Mouse (Mus musculus) heart, embryonic 10.5 days (tissue): ENCODE results near the gene Cd101. TPM values are rescaled to one million over a fixed set of nuclear protein-coding genes. Genes with fewer than 3 reads are reported as not detected.

Source experiments
- DNase-seq: peaks from one replicate; pipeline ENCODE4 v3.0.0-alpha.2; 2017; ENCODE audit warnings: low spot score
- H3K27ac ChIP-seq: fragments of 300-500 bp; sonication (generic); 2 replicates; pipeline ENCODE4 v1.5.1; 2016; ENCODE audit warnings: mild to moderate bottlenecking
- H3K27me3 ChIP-seq: fragments of 300-500 bp; sonication (generic); 2 replicates; pipeline ENCODE4 v1.6.1; 2016; ENCODE audit warnings: mild to moderate bottlenecking; ENCODE audit not compliant: poor library complexity, insufficient read depth, severe bottlenecking
- H3K36me3 ChIP-seq: fragments of 300-500 bp; sonication (generic); 2 replicates; pipeline ENCODE4 v1.6.1; 2016; ENCODE audit warnings: mild to moderate bottlenecking, moderate library complexity
- H3K4me1 ChIP-seq: fragments of 300-500 bp; sonication (generic); 2 replicates; pipeline ENCODE4 v1.6.1; 2016; ENCODE audit warnings: mild to moderate bottlenecking
- H3K4me3 ChIP-seq: fragments of 300-500 bp; sonication (generic); 2 replicates; pipeline ENCODE4 v1.5.1; 2016; ENCODE audit warnings: mild to moderate bottlenecking, moderate library complexity
- H3K9me3 ChIP-seq: fragments of 300-500 bp; sonication (generic); 2 replicates; pipeline ENCODE4 v1.6.1; 2016; ENCODE audit warnings: mild to moderate bottlenecking, moderate library complexity
- WGBS: fragments of 180-500 bp; shearing (Covaris S2); methylation state at CpG from one replicate; pipeline ENCODE4 v1.1.7; 2016; 5-methylcytosine and 5-hydroxymethylcytosine counted together
- polyA plus RNA-seq: library from polyadenylated mRNA; unstranded; fragments of >200 nt; fragmentation: Nextera tagmentation; extraction: Ambion mirVana; gene quantifications from 2 replicates; pipeline ENCODE4 v1.2.1, GENCODE M21; 2016

The Cd101 gene
- polyA plus RNA-seq: 0.34 and 0.50 TPM in 2 replicates

- no peak for DNase-seq
- 83% methylated on average over 4 of the region's 4 CpGs for WGBS
- no peak within 1 kb of the TSS for H3K4me3 ChIP-seq
Observed at GRCm38 (mm10) chr3:101029339-101029738, at the start of gene Cd101. Gene Cd101 (minus strand): TSS chr3:101029556.

DNA sequence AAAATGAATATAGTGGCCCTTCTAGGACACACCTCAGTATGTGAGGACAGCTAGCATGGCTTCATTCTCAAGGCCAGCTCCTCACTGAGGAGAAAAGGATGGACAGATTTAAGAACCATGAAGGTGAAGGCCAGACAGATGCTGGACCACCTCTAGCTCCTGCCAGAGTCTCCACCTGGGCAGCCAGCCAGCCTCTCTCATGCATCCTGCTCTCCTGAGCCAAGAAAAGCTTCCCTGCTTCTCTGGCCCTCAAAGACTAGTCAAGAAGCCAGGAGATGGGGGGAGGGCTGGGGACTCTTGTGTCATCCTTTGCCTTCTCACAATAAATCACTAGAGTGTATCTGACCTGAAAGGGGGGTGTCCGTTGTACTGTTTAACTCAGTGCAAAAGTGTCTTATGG lies 49.0 kb upstream of the Cd101 start:
- Histone ChIP-seq H3K27ac (no peak overlapping the region), H3K27me3 (no peaks in the 10 kb centered on the region), H3K9me3 (no peaks in the 10 kb centered on the region), H3K36me3 (peaks cover 44% of the 10 kb centered on the region), H3K4me3 (no peak overlapping the region), H3K4me1 (peaks cover 22% of the 10 kb centered on the region; the same call in 1 of the 2 replicates)
- 96% methylated on average over 1 of the region's 1 CpGs for WGBS
- DNase-seq: no peak

More at GRCm38 (mm10) chr3:101029339-101029738, at the start of gene Cd101:
- no peaks in the 10 kb centered on the region for H3K9me3 ChIP-seq
- H3K36me3 ChIP-seq: no peaks in the 10 kb centered on the region
- H3K4me1 ChIP-seq: peaks cover 34% of the 10 kb centered on the region
- no peaks in the 10 kb centered on the region for H3K27me3 ChIP-seq
- no peak within 1 kb of the TSS for H3K27ac ChIP-seq

DNA sequence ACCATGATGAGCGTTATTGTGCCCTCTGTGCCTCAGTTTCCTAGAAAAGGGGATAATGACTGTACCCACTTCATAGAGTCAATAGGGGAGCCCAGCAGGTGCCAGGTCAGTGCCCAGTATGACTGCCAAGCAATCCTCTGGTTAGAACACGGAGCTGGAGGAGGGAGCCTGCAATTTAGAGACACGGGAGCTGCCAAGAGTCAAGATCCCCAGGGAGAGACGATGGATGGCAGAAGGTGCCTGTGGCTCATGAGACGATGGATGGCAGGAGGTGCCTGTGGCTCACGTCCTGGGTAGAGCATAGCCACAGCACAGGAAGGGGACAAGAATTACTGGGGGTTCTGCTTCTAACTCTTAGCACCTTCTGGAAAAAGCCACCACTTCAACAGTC lies 48.3 kb upstream of the Cd101 start:
- no peak for DNase-seq
- no peaks in the 10 kb centered on the region for H3K27me3 ChIP-seq
- H3K4me1 ChIP-seq: peaks cover 26% of the 10 kb centered on the region
- no peak overlapping the region for H3K4me3 ChIP-seq
- no peaks in the 10 kb centered on the region for H3K9me3 ChIP-seq
- H3K36me3 ChIP-seq: peaks cover 47% of the 10 kb centered on the region
- 84% methylated on average over 6 of the region's 6 CpGs for WGBS
- H3K27ac ChIP-seq: no peak overlapping the region

DNA sequence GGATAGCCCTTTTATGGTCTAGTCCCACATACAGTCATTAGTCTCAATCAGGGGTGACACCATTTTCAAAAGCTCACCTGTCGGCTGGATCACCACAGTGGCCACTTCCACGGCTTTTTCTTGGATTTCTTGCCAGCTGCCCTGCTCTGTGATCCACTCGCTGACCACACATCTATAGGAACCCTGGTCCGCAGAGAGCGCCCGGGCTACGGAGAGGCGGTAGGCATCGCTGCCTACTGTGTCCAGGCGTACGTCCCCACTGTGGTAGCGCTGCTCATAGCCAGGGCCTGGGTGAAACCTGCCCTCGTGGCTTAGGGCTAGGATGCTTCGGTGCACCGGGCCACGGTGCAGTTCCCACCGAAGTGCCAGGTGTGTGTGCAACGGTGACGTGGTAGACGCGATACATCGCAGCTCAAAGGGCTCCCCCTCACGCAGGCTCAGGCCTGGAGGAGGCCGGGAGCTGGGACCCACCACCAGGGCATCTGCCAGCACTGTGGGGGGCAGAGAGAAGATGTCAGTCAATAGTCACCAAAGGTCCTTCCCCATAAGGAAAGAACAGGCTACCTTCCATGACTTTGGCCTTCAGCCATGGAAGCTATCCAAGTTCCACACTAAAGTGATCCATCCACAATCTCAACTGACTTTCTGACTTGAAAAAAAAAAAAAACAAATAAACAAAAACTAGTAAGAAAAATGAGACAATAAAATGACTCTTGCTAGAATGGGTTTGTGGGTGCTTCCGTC lies 47.8 kb upstream of the Cd101 start:
- no peak for DNase-seq
- 91% methylated on average over 25 of the region's 25 CpGs for WGBS
- H3K36me3 ChIP-seq: peaks cover 51% of the 10 kb centered on the region
- no peaks in the 10 kb centered on the region for H3K27me3 ChIP-seq
- peaks cover 30% of the 10 kb centered on the region for H3K4me1 ChIP-seq
- no peak overlapping the region for H3K4me3 ChIP-seq
- H3K27ac ChIP-seq: no peak overlapping the region
- H3K9me3 ChIP-seq: no peaks in the 10 kb centered on the region

DNA sequence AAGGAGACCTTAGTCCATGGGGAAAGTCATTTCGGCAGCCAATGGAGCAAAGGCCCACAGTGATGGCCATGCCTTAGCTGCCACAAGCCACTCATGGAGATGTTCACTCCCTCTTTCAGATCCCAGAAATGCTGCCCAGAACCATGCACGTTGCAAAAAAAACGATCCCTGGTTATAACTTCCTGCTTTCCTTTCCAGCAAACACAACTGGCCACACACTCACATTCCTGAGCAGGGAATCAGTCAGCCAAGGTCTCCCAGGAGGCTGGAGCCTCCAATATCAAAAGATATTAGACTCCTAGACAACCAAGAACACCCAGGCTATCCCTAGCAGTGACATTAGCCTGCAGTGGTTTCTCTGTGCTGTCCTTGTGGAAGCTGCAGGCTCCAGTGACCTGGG lies 46.5 kb upstream of the Cd101 start:
- no peak overlapping the region for H3K27ac ChIP-seq
- H3K9me3 ChIP-seq: no peaks in the 10 kb centered on the region
- 77% methylated on average over 3 of the region's 3 CpGs for WGBS
- H3K4me3 ChIP-seq: no peak overlapping the region
- DNase-seq: no peak
- peaks cover 35% of the 10 kb centered on the region for H3K4me1 ChIP-seq
- H3K36me3 ChIP-seq: peaks cover 53% of the 10 kb centered on the region
- H3K27me3 ChIP-seq: no peaks in the 10 kb centered on the region

- H3K27me3 ChIP-seq: no peaks in the 10 kb centered on the region
- peaks cover 36% of the 10 kb centered on the region for H3K36me3 ChIP-seq
- DNase-seq: no peak
- H3K27ac ChIP-seq: no peak overlapping the region
- WGBS: 83% methylated on average over 9 of the region's 9 CpGs
- H3K4me3 ChIP-seq: no peak overlapping the region
- no peaks in the 10 kb centered on the region for H3K9me3 ChIP-seq
- peaks cover 53% of the 10 kb centered on the region for H3K4me1 ChIP-seq
Observed at GRCm38 (mm10) chr3:101073384-101073783, 44.0 kb upstream of the Cd101 start.

- Histone ChIP-seq H3K9me3 (no peaks in the 10 kb centered on the region), H3K4me1 (peaks cover 59% of the 10 kb centered on the region), H3K4me3 (no peak overlapping the region), H3K27ac (peak overlapping the region; percentile 75), H3K27me3 (no peaks in the 10 kb centered on the region), H3K36me3 (peaks cover 33% of the 10 kb centered on the region)
- DNase-seq: no peak
- WGBS: 79% methylated on average over 15 of the region's 15 CpGs
Observed at GRCm38 (mm10) chr3:101072506-101073215, 43.3 kb upstream of the Cd101 start.

DNA sequence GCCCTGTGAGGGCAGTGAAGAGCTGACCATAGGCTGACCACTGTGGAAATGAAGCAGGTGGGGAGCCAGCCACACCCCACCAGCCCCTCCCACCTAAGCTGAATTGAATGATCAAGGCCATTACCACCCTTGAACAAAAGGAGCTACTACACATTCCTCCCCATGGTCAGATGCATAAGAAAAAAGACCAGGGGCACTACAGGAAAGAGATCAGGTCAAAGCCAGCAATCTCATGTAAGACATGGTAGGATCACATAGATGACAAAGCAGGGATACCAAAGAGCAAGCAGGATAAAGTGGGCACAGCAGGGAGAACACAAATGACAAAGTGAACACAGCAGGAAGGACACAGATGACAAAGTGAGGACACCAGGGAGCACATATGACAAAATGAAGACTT lies 42.2 kb upstream of the Cd101 start:
- Histone ChIP-seq H3K27ac (peak overlapping the region; percentile 75), H3K4me1 (peaks cover 65% of the 10 kb centered on the region), H3K9me3 (no peaks in the 10 kb centered on the region), H3K4me3 (no peak overlapping the region), H3K27me3 (no peaks in the 10 kb centered on the region), H3K36me3 (peaks cover 24% of the 10 kb centered on the region)
- no peak for DNase-seq

- peak overlapping the region; percentile 15; the same call in 1 of the 2 replicates for H3K4me3 ChIP-seq
- H3K27ac ChIP-seq: peak overlapping the region; percentile 62
- DNase-seq: peak; percentile 89
- H3K27me3 ChIP-seq: no peaks in the 10 kb centered on the region
- no peaks in the 10 kb centered on the region for H3K9me3 ChIP-seq
- peaks cover 65% of the 10 kb centered on the region for H3K4me1 ChIP-seq
- peaks cover 24% of the 10 kb centered on the region for H3K36me3 ChIP-seq
- WGBS: 13% methylated on average over 6 of the region's 6 CpGs
Observed at GRCm38 (mm10) chr3:101070796-101071235, 41.5 kb upstream of the Cd101 start.

GRCm38 (mm10) chr3:101070230-101070795 lies 41.0 kb upstream of the Cd101 start:
- H3K36me3 ChIP-seq: peaks cover 19% of the 10 kb centered on the region

DNA sequence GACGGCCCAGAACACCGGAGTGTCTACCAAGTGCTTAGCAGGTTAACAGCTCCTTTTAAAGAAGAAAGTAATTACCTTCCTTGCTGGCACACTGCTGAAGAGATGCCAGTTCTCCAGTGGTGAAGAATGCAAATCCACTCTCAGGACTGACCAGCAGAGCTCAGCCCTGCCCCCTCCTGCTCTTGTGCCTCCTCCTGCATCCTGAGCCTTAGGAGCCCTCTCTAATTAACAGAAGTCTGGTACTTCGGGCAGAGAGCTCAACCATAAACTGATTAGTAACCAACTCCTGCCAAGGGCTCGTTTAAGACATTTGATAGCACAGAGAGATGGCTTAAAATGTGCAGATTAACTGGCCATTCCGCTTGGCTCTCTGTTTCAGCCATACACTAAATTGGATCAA lies 39.3 kb upstream of the Cd101 start:
- no peaks in the 10 kb centered on the region for H3K9me3 ChIP-seq
- H3K4me3 ChIP-seq: no peak overlapping the region
- 54% methylated on average over 5 of the region's 5 CpGs for WGBS
- peaks cover 65% of the 10 kb centered on the region for H3K4me1 ChIP-seq
- no peak for DNase-seq
- H3K27me3 ChIP-seq: no peaks in the 10 kb centered on the region
- peaks cover 23% of the 10 kb centered on the region for H3K36me3 ChIP-seq
- H3K27ac ChIP-seq: peak overlapping the region; percentile 47; the same call in 1 of the 2 replicates

More at GRCm38 (mm10) chr3:101070230-101070795, 41.0 kb upstream of the Cd101 start:
- H3K4me1 ChIP-seq: peaks cover 67% of the 10 kb centered on the region
- WGBS: 38% methylated on average over 10 of the region's 10 CpGs
- H3K4me3 ChIP-seq: no peak overlapping the region
- peak overlapping the region; percentile 62 for H3K27ac ChIP-seq
- DNase-seq: no peak
- H3K27me3 ChIP-seq: no peaks in the 10 kb centered on the region
- no peaks in the 10 kb centered on the region for H3K9me3 ChIP-seq

- Histone ChIP-seq H3K27ac (no peak overlapping the region), H3K9me3 (no peaks in the 10 kb centered on the region), H3K27me3 (no peaks in the 10 kb centered on the region), H3K4me1 (peaks cover 42% of the 10 kb centered on the region), H3K4me3 (no peak overlapping the region), H3K36me3 (peaks cover 23% of the 10 kb centered on the region)
- DNase-seq: no peak
- WGBS: 82% methylated on average over 6 of the region's 6 CpGs
Observed at GRCm38 (mm10) chr3:101066175-101066574, 36.8 kb upstream of the Cd101 start.
